Mouse (Mus musculus): Measurements from ENCODE around the gene Ryr1.

The Ryr1 gene

DNA sequence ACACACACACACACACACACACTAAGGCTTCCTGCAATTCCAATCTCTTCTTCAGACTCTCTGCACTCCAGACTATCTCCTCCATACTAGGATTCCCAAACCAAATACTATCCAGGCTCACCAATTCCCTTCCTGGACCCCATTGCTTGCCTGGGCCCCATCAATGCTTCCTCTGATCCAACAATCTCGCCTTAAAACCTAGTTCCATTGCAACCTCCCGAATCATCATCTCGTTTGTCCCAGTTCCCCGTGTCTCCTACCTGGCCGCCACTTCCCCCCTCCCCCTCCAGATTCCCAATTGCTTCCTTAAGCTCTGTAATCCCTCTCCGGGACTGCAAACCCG, 163.4 kb downstream of the Ryr1 start:
- no peak for DNase-seq (ENCODE audit: low spot score)

DNA sequence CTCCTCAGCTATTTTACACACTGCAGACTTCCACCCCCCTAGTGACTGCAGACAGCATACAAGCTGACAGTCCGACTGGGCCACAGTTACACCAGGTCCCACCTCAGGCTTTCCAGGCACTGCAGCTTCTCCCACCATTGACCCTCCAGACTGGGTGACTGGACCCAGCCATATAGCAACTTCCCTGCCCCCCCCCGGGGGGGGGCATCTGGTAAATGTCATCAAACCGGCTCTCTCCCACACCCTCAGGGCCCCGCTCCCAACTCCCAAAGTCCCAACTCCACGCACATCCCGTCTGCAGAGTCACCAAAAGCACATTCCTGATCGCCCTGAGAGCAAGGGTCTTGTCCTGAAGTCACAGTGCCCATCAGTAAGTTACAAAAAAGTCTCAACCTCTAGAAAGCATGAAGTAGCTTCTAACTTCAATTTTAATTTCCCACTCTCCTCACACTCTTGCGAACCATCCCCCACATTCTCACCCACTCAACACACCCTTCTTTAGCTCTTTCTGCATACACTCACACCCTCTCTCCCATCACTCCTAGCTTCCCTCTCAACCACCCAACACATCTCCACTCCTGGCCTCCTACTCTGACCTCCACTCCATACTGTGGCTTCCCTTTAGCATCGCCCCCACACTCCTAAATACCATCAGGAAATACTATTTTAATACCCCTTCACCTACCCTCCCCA, 164.5 kb downstream of the Ryr1 start:
- DNase-seq (ENCODE audit: low spot score) = no peak

DNA sequence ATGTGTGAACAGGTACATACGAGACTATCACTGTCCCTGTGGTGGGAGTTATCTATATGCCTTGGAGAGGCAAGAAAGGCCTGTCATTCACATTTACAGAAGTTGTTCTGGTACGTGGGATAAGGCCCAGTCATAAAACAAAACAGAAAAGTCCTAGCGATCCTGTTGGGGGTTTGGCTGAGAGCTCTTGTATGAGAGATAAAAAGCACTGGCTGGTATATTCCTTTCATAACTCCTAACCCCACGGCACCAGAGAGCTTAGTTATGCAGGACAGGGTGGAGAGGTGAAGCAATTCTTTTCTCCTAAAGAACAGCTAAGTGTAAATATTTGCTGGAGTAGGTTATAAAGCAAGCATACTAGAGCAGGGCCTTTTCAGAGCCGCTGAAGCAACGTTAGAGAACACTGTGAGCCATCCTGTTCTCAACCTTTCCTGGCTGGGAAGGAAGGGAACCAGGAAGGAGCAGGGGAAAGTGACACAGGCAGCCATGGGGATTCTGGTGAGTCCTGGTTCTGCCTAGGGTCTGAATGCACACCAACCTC, 165.4 kb downstream of the Ryr1 start:
- no peak for DNase-seq (ENCODE audit: low spot score)

DNA sequence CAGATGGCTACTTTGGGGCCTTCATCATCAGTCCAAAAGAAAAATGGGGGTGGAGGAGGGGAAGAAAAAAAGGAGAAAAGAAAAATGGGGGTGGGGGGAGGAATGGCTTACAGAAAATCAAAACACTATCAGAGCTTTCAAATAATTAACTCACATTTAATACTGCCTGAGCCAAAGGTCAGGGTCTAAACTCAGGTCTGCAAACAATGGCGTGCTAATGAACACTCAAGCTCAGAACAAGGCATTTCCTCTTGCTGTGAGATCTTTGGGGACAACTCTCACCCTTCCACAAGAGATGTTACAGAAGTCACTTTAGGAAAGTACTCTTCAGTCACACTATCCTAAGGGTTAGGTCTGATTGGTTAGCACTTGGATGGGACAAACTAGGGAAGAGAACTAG, 166.2 kb downstream of the Ryr1 start:
- no peak for DNase-seq (ENCODE audit: low spot score)

DNA sequence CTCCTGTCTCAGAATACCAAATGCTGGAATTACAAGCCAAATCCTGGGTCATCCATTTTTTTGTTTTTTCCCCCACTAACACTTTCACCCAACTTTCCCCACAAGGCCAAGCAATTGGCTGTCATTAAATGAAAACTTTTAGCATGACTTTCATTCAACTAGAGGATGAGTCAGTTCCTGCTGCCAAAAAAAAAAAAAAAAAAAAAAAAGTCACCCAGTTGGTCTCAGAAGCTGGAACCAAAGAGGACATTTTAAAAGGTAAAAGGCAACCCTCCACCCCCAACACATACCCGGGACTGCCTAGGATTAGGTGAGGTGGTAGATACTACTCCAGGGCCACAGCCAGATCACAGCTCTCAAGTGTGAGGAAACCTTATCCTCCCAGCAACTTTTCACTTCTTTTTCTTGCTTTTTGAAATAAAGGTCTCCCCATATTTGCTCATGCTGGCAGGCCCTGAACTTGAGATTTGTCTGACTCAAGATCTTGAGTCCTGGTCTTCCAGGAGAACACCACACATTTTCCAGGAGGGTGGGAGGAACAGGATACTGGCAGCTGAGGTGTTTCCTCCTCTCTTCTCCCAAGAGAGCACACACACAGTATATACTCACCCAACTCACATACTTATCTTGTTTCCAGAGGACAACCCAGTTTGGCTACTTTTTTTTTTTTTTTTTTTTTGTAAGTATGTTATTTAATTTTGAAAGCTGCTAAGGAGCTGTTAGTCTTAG, 166.8 kb downstream of the Ryr1 start:
- DNase-seq (ENCODE audit: low spot score) = no peak

DNA sequence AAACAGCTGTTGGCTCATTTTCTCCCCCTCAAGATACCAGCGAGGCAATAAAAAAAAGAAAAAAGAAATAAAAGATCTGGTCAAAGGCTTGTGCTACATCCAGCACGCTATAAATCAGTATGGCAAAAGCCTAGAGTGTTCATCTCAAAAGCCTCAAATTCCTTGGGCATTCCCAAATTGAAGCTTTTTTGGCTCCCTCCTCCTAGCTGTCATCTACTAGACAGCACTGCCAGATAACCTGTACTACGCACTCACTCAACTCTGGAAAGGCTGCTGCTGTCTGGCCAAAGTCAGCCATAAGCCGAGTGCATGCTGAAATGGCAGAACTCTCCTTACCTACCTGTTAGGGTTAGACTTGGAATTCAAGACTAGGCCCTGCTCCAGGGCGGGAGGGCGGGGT, 167.7 kb downstream of the Ryr1 start:
- no peak for DNase-seq (ENCODE audit: low spot score)

DNA sequence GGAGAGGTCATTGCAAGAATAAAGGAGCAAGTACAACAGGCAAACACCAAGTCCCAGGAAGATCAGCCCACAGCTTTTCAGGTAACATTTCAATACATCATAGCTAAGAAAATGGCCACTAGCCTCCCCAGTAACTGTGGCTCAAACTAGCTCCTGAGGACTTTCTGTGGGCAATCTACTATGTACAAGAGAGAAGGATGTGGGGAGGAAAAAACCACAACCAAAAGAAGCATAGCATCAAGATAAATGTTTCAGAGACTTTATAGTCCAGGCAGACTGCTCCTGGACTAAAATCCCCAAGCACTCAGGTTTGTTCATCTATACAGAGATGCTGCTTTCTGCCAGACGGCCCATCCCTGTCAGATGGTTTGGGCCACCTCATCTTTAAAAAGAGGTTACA, 168.7 kb downstream of the Ryr1 start:
- DNase-seq (ENCODE audit: low spot score) = no peak

DNA sequence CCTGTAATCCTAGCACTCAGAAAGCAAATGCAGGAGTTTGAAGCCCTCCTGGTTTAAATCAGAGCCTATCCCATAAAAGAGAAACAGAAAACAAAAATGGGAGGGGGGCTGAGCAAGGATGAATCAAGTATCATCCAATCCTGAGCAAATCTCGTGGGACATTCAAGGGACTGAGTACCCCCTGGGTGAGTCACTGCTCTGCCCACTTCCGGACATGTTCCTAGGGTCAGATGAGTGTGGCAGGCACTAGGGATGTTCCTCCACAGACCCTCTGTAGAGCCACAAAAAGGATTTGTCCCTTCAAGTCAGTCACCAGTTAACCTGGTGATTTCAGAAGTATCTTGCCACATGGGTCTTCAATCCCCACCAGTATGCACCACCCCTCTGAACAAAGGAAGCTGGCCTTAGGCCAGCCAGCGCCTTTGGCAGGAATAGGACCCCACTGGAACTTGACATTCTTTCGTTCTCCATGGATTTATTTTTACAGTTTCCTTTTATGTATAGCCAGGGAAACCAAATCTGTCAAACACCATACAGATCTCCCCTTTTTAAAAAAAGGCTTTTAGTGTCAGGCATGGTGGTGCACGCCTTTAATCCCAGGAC, 169.6 kb downstream of the Ryr1 start:
- no peak for DNase-seq (ENCODE audit: low spot score)

DNA sequence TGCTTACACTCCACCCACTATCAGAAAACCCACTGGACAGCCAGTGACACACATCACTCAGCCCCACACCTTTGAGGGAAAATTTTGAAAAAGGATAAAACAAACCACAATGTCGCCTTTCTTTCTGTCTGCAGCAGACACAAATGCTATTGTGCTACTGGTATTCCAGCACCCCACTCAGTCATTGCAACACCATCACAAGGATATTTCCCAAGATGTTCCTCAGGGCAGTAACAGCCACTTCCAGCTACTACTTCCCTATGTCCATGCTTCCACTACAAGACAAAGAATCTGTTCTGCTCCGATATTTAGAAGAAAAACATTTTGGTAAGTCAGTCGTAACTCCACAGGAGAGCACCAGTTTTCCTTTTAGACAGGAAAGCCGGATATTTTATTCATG, 170.2 kb downstream of the Ryr1 start:
- no peak for DNase-seq (ENCODE audit: low spot score)

DNA sequence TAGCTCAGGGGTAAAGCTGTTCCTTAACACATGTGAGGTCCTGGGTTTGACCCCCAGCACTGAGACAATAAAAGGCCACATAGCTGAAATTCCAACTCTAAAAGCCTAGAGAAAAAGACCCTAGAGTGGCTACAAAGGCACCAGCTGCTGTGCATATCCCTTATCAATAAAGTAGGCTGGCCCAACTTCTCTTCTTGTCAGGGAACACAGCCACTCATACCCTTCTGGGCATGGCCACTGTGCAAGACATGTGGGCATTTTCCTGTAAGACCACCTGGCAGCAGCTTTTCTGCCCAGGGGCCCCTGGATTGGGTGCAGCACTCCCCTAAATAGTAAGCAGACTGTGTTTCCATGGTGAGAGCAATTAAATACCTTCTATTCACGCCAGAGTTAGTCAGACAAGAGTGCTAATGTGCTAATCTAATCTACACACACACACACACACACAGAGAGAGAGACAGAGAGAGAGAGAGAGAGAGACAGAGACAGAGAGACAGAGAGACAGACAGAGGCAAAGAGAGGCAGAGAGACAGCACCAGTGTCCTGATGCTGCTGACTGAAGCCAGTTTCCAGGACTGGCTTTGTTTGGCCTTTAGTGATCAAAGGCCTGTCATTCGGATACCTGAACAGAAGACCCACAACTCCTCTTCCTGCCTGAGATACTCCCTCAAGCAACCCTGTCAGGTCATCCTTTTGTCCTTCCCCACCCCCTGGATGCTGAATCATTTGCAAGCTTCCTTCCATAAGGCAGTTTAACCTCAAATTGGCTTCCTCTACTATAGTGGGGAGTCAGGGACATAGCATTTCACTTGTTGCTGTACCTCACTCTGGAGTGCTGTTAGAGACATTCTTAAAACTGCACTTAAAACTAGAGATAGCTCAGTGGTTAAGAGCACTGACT, 171.3 kb downstream of the Ryr1 start:
- no peak for DNase-seq (ENCODE audit: low spot score)
